Comparison of ENCODE assay signal across 17 mouse cellular contexts in the genomic region with DNA sequence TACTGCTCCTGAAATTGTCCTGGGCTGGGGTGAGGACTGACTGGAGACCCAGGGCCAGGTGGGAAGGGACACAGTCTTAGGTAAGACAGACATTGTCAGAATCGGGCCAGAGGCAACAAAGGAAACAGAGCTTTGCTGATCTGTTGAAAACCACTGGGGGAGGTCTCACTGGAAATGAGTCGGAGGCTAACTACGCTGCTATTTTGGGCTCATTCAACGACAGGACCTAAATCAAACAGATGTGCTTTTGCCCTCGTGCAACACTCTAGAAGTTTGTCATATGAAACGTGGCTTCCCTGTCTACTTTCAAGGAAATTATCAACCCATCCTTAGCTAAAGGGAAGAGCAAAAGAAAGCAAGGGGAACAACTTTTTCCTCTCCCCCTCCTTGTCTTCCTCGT.
A peak's percentile ranks its signal among the peaks of the same experiment; 100 is the strongest.
DNase-seq lines count a peak whose midpoint lies in the region; ATAC-seq and TF ChIP-seq lines count a peak whose summit lies in the region.
"Had no signal": no experiment of that assay in that cellular context is flagged by ENCODE, and none has a peak within 500 bp of the region (broad histone marks: within the 10 kb centered on the region; RNA-seq: fewer than 3 reads in every experiment).

No protein-coding gene starts in this region.

- H3K4me1 ChIP-seq in heart, adult 2 months (ENCODE audit: control insufficient read depth, insufficient read depth, low read length): peaks cover 9% of the 10 kb centered on the region
- H3K4me1 ChIP-seq in kidney, postnatal 0 days (replicated peaks; ENCODE audit: insufficient read depth, low read length): peaks cover 6% of the 10 kb centered on the region
- no peaks in the 10 kb centered on the region for H3K4me1 ChIP-seq in liver, embryonic 12.5 days
- H3K4me1 ChIP-seq: embryonic facial prominence, embryonic 12.5 days; forebrain, embryonic 15.5 days had no signal

- H3K27ac ChIP-seq in heart, adult 2 months: peak overlapping the region; percentile 48
- peak overlapping the region; percentile 25; the same call in 1 of the 2 replicates for H3K27ac ChIP-seq in kidney, postnatal 0 days
- H3K27ac ChIP-seq in liver, embryonic 12.5 days: no peak overlapping the region
- H3K27ac ChIP-seq: embryonic facial prominence, embryonic 12.5 days; forebrain, embryonic 15.5 days; heart, embryonic 15.5 days; hindbrain, embryonic 13.5 days; hindbrain, postnatal 0 days had no signal

- H3K4me3 ChIP-seq in heart, adult 2 months: no peak overlapping the region
- no peak overlapping the region for H3K4me3 ChIP-seq in kidney, postnatal 0 days (replicated peaks; ENCODE audit: low read depth, low read length)
- H3K4me3 ChIP-seq in liver, embryonic 12.5 days: no peak overlapping the region
- H3K4me3 ChIP-seq: embryonic facial prominence, embryonic 12.5 days; forebrain, embryonic 15.5 days; heart, embryonic 15.5 days; hindbrain, embryonic 13.5 days had no signal

- H3K9ac ChIP-seq in heart, adult 2 months (ENCODE audit: low read depth, low read length): no peak overlapping the region
- H3K9ac ChIP-seq in kidney, postnatal 0 days (ENCODE audit: low read depth, low read length): no peak overlapping the region
- H3K9ac ChIP-seq in liver, embryonic 12.5 days: no peak overlapping the region
- H3K9ac ChIP-seq: embryonic facial prominence, embryonic 12.5 days; forebrain, embryonic 15.5 days; heart, embryonic 15.5 days; hindbrain, embryonic 13.5 days had no signal

- no peak for TF ChIP-seq EP300 in heart, adult 2 months (IDR thresholded peaks at IDR 0.05; ENCODE audit: insufficient read depth, low read depth, low read length)

- H3K27me3 ChIP-seq in heart, adult 2 months (ENCODE audit: control insufficient read depth, insufficient read depth, low read length): no peaks in the 10 kb centered on the region
- no peaks in the 10 kb centered on the region for H3K27me3 ChIP-seq in kidney, postnatal 0 days (ENCODE audit: insufficient read depth, low read length)
- no peaks in the 10 kb centered on the region for H3K27me3 ChIP-seq in liver, embryonic 12.5 days (replicated peaks)
- H3K27me3 ChIP-seq: embryonic facial prominence, embryonic 12.5 days; forebrain, embryonic 15.5 days; heart, embryonic 15.5 days; hindbrain, embryonic 13.5 days had no signal

- intact Hi-C loops in heart, adult 2 months (cut with DNase I): loop anchor here (2.0 to 5.0 kb wide), 4 partner anchors 14 to 235 kb away; no protein-coding TSS in a partner anchor

- no peak for ATAC-seq in kidney, postnatal 0 days (replicated peaks; ENCODE audit: low FRiP score, low read depth)
- ATAC-seq in liver, embryonic 12.5 days: no peak
- ATAC-seq: forebrain, embryonic 15.5 days; hindbrain, postnatal 0 days had no signal

- 32% methylated on average over 7 of the region's 7 CpGs for WGBS in heart, adult 2 months
- 16% methylated on average over 7 of the region's 7 CpGs for WGBS in kidney, postnatal 0 days
- WGBS in liver, embryonic 12.5 days (ENCODE audit: insufficient replicate concordance): 20% methylated on average over 7 of the region's 7 CpGs

- TF ChIP-seq POLR2A in heart, adult 2 months (IDR thresholded peaks at IDR 0.05; ENCODE audit: insufficient read depth, low read depth, low read length): no peak

- DNase-seq in heart, adult 2 months: no peak
- no peak for DNase-seq in heart, adult 9 months (ENCODE audit: low spot score in 2 of 2)
- peak; percentile 65 for DNase-seq in kidney, postnatal 0 days (ENCODE audit: low spot score)
- DNase-seq in kidney, postnatal 25 days: no peak
- DNase-seq in ZHBTc4 (ENCODE audit: low read depth, low spot score): peak; percentile 9
- no peak for DNase-seq in adrenal gland, postnatal 36 days
- DNase-seq: adrenal gland, postnatal 14 days; cerebellum, adult 8-10 months; cerebellum, postnatal 14 days; gastrocnemius, postnatal 10 days; heart, postnatal 14 days had no signal

- no peaks in the 10 kb centered on the region for H3K79me2 ChIP-seq in heart, adult 2 months (replicated peaks; ENCODE audit: control insufficient read depth, insufficient read depth, low read length)

- no peak for TF ChIP-seq CTCF in heart, adult 2 months (IDR thresholded peaks at IDR 0.05)
- no peak for TF ChIP-seq CTCF in kidney, postnatal 0 days (IDR thresholded peaks at IDR 0.05; ENCODE audit: low read depth)

- no peak overlapping the region for H3K4me2 ChIP-seq in kidney, postnatal 0 days (ENCODE audit: low read length)
- no peak overlapping the region for H3K4me2 ChIP-seq in liver, embryonic 12.5 days
- H3K4me2 ChIP-seq: embryonic facial prominence, embryonic 12.5 days; forebrain, embryonic 15.5 days; heart, embryonic 15.5 days; hindbrain, embryonic 13.5 days had no signal

- H3K9me3 ChIP-seq in kidney, postnatal 0 days (replicated peaks; ENCODE audit: low read length): no peaks in the 10 kb centered on the region
- no peaks in the 10 kb centered on the region for H3K9me3 ChIP-seq in liver, embryonic 12.5 days (replicated peaks)
- H3K9me3 ChIP-seq: embryonic facial prominence, embryonic 12.5 days; forebrain, embryonic 15.5 days; heart, embryonic 15.5 days; hindbrain, embryonic 13.5 days had no signal

- no peaks in the 10 kb centered on the region; the same call in 1 of the 2 replicates for H3K36me3 ChIP-seq in heart, adult 2 months (ENCODE audit: control insufficient read depth, insufficient read depth, low read length)
- H3K36me3 ChIP-seq in kidney, postnatal 0 days (ENCODE audit: insufficient read depth, low read length): no peaks in the 10 kb centered on the region
- H3K36me3 ChIP-seq in liver, embryonic 12.5 days: no peaks in the 10 kb centered on the region
- H3K36me3 ChIP-seq: embryonic facial prominence, embryonic 12.5 days; forebrain, embryonic 15.5 days; heart, embryonic 15.5 days; hindbrain, embryonic 13.5 days had no signal

Comparison
In these comparisons a context has a peak if more than half of its experiments do, and no peak if none do; other contexts are left out.
1. DNase-seq: peak in kidney, postnatal 0 days (single experiment) and ZHBTc4 (single experiment); none in heart, adult 2 months (0 of 2), heart, adult 9 months (0 of 2), kidney, postnatal 25 days (0 of 2) and adrenal gland, postnatal 36 days (0 of 2).